Mouse (Mus musculus) heart, adult 2 months (tissue): ENCODE measurements around the gene Sorcs2. TPM values are rescaled to one million over a fixed set of nuclear protein-coding genes. Genes with fewer than 3 reads are reported as not detected.

Experiments
- DNase-seq, 2 experiments: peaks; one replicate each; pipeline ENCODE4 v3.0.0; 2021
- H3K27ac ChIP-seq: fragments of 200-600 bp; 2 replicates; pipeline ENCODE4 v1.8.1; 2022
- H3K27me3 ChIP-seq: fragments of 200-500 bp; 2 replicates; pipeline ENCODE4 v1.6.1; 2012; ENCODE audit warnings: mild to moderate bottlenecking, low read length, inconsistent platforms, mixed read lengths; ENCODE audit not compliant: control insufficient read depth, insufficient read depth
- H3K36me3 ChIP-seq: fragments of 200-500 bp; 2 replicates; pipeline ENCODE4 v1.6.1; 2012; ENCODE audit warnings: low read length, inconsistent platforms; ENCODE audit not compliant: control insufficient read depth, insufficient read depth
- H3K4me1 ChIP-seq: fragments of 200-500 bp; 2 replicates; pipeline ENCODE4 v1.6.1; 2011; ENCODE audit warnings: low read length; ENCODE audit not compliant: control insufficient read depth, insufficient read depth
- H3K4me3 ChIP-seq: fragments of 200-600 bp; 2 replicates; pipeline ENCODE4 v1.8.1; 2022
- H3K79me2 ChIP-seq: fragments of 200-500 bp; replicated peaks from 2 replicates; pipeline ENCODE4 v1.6.1; 2012; ENCODE audit warnings: mild to moderate bottlenecking, inconsistent platforms, low read length, moderate library complexity, mixed read lengths; ENCODE audit not compliant: control insufficient read depth, insufficient read depth
- H3K9ac ChIP-seq: fragments of 200-500 bp; 2 replicates; pipeline ENCODE4 v1.6.1; 2012; ENCODE audit warnings: low read depth, mild to moderate bottlenecking, control low read depth, inconsistent platforms, low read length, mixed read lengths
- CTCF ChIP-seq: fragments of 200-600 bp; IDR thresholded peaks from 2 replicates; pipeline ENCODE4 v1.8.1; 2022; ENCODE audit warnings: antibody characterized with exemption, mild to moderate bottlenecking, moderate library complexity
- EP300 ChIP-seq: fragments of 200-500 bp; IDR thresholded peaks from 2 replicates; pipeline ENCODE4 v1.6.1; 2011; ENCODE audit warnings: low read depth, low read length, control low read depth; ENCODE audit not compliant: insufficient read depth
- POLR2A ChIP-seq: fragments of 200-500 bp; IDR thresholded peaks from 2 replicates; pipeline ENCODE4 v1.6.1; 2011; ENCODE audit warnings: mild to moderate bottlenecking, low read depth, low read length, control low read depth; ENCODE audit not compliant: insufficient read depth
- WGBS: fragments of 180-500 bp; shearing (Covaris S2); methylation state at CpG from one replicate; pipeline ENCODE4 v1.1.7; 2018; 5-methylcytosine and 5-hydroxymethylcytosine counted together
- intact Hi-C: fragments of 180-260 bp; cut with DNase I; formaldehyde crosslinking; loops from one replicate; pipeline ENCODE4 v1.15.1; 2025
- polyA plus RNA-seq: library from polyadenylated mRNA; depleted of rRNA; stranded (reverse); fragments of >200 nt; gene quantifications from 2 replicates; pipeline ENCODE4 v1.2.3, GENCODE M21; 2012
- total RNA-seq, 2 experiments: library from RNA; stranded (reverse); gene quantifications; 2 replicates each; pipeline ENCODE4 v1.2.3; 2021

Gene Sorcs2
- total and polyA plus RNA-seq, 3 experiments: 6.0 to 9.0 (median 7.7) TPM

DNA sequence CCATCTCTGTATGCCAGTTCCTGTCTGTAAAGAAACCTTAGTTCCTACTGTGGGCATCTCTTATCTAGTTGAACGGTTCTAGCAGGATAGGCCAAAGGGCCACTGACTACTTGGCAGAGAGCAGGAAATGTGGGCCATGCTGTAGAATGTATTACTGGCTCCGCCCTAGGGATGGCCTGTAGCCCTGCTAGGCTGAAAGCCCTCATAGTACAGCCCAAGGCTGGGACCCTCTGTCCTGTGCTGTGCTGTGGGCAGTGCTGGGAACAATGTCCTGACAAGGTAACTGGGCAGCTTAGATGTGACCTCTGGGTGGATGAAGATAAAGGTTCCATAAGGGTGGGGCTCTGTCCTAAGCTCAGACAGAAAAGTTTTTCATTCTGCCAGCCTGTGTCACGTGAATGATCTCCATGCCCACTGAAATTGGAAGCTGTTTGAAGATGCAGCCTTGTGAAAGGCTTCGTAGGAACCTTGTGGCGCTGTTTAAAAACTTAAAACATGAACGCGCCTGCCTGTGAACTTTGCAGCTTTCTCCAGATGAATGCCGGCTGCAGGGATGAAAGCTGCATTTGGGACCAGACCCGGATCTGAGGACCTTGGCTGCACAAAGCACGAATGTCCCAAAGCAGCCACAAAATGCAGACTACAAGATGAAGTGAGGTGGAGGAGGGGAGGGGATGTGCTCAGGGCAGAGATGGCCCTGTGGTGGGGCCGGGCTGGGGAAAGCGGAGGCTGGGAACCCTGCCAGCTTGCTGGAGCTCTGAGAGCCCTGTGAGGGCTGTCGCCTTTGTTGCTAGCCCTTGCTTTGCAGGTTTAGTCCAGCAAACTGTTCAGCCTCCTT, 357.3 kb downstream of the Sorcs2 start:
- no peaks in the 10 kb centered on the region for H3K36me3 ChIP-seq
- H3K27me3 ChIP-seq: no peaks in the 10 kb centered on the region
- H3K79me2 ChIP-seq: no peaks in the 10 kb centered on the region
- H3K4me3 ChIP-seq: no peak overlapping the region
- peak; percentile 29 to 43 for DNase-seq
- H3K4me1 ChIP-seq: no peaks in the 10 kb centered on the region; the same call in 1 of the 2 replicates
- WGBS: 51% methylated on average over 13 of the region's 13 CpGs
- no peak for TF ChIP-seq POLR2A
- no peak for TF ChIP-seq CTCF
- no peak for TF ChIP-seq EP300
- H3K27ac ChIP-seq: no peak overlapping the region
- intact Hi-C loops: no loop called here
- H3K9ac ChIP-seq: no peak overlapping the region

DNA sequence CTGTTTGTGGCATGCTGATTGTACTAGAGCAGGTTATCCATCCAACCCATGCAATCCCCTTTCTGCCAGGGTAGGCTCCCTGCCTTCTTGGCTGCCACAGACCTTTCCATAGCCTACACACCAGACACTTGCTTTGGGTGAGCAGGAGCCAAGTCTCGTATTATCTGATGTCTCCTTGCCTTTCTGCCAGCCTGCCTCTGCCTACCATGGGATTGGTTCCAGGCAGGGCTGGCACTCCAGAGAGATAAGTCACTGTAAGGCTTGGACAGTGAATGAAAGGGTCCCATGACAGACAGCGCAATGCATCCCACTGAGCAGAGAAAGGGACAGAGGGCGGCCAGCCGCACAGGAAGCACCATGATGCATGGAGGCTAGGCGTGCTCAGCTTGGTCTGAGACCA, 358.3 kb downstream of the Sorcs2 start:
- Histone ChIP-seq H3K4me3 (no peak overlapping the region), H3K4me1 (no peaks in the 10 kb centered on the region; the same call in 1 of the 2 replicates), H3K36me3 (no peaks in the 10 kb centered on the region), H3K79me2 (no peaks in the 10 kb centered on the region), H3K27me3 (no peaks in the 10 kb centered on the region), H3K27ac (no peak overlapping the region), H3K9ac (no peak overlapping the region)
- WGBS: 69% methylated on average over 5 of the region's 5 CpGs
- intact Hi-C loops: loop anchor here (10.0 kb wide), 1 partner anchor 95 kb away; no protein-coding TSS in a partner anchor
- TF ChIP-seq EP300: no peak
- TF ChIP-seq CTCF: no peak
- DNase-seq: peak in 1 of 2 experiments; percentile 10

DNA sequence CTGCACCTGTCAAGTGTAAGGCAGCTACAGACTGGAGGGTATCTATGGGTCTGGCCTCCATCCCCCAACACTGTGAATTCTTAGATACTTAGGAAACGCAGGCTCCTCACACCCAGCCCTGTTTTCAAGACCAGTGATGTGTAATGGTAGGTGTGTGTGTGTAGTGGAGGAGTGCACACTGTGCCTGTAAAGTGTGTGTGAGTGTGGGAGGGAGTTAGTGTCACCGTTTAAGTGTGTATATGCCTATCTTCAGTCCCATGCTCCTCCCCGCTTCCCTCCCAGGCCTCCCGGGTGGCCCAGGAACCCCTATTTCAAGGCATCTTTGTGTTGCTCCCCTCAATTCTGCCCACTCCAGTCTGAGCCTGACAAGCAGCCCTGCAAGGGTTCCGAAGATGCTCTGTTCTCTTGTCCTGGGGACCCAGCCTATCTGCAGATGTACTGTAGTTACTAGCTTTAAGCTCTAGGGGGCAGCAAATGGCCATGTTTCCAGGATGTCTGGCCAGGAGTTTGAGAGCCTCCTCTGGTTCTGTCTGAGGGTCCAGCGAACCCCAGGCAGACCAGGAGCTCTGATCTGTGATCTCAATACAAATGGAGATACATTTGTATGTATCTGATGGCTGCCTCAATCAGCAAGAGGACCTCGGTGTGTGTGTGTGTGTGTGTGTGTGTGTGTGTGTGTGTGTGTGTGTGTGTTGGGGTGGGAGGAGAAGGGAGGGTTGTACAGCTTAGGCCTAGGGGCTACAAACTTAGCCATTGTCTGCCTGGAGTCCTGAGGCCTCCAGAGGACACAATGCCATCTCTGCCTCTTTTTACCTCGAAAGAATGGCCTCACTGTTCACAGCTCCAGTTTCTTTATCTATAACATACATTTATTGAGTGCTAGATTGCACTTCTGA, 364.2 kb downstream of the Sorcs2 start:
- H3K9ac ChIP-seq: no peak overlapping the region
- peak; percentile 32 to 33 for DNase-seq
- WGBS: 43% methylated on average over 8 of the region's 8 CpGs
- TF ChIP-seq EP300: peak; percentile 67; the same call in 1 of the 2 replicates
- TF ChIP-seq POLR2A: no peak
- TF ChIP-seq CTCF: peak; percentile 82
- H3K4me1 ChIP-seq: no peaks in the 10 kb centered on the region
- H3K79me2 ChIP-seq: no peaks in the 10 kb centered on the region
- H3K27ac ChIP-seq: no peak overlapping the region
- H3K36me3 ChIP-seq: no peaks in the 10 kb centered on the region
- H3K4me3 ChIP-seq: no peak overlapping the region
- intact Hi-C loops: loop anchor here (1.0 to 10.0 kb wide), 4 partner anchors 101 to 365 kb away; partner anchors contain the start of gene Sorcs2
- H3K27me3 ChIP-seq: no peaks in the 10 kb centered on the region

DNA sequence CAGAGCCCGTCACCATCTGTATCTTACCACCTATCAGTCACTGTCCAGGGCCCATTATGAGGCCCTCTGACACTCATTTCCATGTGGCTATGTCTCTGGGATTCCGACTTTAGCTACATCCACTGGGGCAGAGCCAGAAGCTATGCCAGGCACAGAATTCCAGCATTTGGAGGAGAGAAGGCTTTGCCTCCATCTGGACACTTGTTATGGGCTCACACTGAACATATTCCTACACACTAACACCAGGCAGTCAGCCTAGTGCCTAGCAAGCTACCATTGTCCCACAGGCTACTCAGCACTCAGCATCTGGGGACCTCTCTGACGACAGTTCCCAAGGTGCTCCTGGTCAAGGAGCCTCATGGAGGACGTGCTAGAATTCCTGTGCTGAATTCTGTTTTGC, 372.9 kb downstream of the Sorcs2 start:
- intact Hi-C loops: no loop called here
- no peak overlapping the region for H3K9ac ChIP-seq
- no peak overlapping the region for H3K27ac ChIP-seq
- 83% methylated on average over 4 of the region's 4 CpGs for WGBS
- H3K4me3 ChIP-seq: no peak overlapping the region
- no peaks in the 10 kb centered on the region for H3K4me1 ChIP-seq
- TF ChIP-seq EP300: no peak
- TF ChIP-seq POLR2A: no peak
- no peak for TF ChIP-seq CTCF
- H3K79me2 ChIP-seq: no peaks in the 10 kb centered on the region
- no peak for DNase-seq
- H3K36me3 ChIP-seq: no peaks in the 10 kb centered on the region
- no peaks in the 10 kb centered on the region for H3K27me3 ChIP-seq

DNA sequence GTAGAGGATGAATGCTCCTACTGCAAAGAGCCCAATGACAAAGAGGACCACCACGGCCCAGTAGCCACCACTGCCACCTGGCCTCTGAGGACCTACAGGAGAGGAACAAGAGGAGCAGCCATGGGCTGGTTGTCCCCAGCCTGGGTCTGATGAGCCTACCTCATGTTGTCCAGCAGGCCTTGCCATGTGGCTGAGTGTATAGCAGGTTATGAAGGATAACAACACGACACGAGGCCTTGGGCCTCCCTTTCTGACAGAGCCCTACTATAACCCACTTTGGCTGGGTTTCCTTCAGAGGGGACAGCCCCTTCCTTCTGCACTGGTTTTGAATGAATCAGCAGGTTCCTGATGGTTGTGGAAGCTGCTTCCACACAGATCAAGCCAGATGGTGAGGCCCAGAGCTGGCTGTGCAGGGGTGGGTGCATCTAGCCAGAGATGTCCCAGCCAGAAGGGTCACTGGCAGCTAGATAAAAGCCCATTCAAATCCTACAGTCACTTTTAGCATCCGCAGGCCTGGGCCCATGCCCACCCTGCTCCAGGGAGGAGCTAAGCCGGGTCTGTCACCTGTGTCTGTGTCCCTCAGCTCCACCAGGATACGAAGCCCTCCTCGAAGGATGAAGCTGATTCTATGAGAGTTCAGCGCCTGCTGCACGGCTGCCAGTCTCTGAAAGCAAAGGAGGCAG, 373.8 kb downstream of the Sorcs2 start:
- Histone ChIP-seq H3K27ac (no peak overlapping the region), H3K79me2 (no peaks in the 10 kb centered on the region), H3K27me3 (no peaks in the 10 kb centered on the region), H3K4me3 (no peak overlapping the region), H3K9ac (no peak overlapping the region), H3K36me3 (no peaks in the 10 kb centered on the region), H3K4me1 (no peaks in the 10 kb centered on the region)
- TF ChIP-seq POLR2A: no peak
- TF ChIP-seq CTCF: no peak
- TF ChIP-seq EP300: no peak
- intact Hi-C loops: no loop called here
- DNase-seq: no peak
- 86% methylated on average over 9 of the region's 9 CpGs for WGBS
